ENCODE assay signal across 23 mouse cellular contexts in genomic region chr5:85707345-85707744, GRCm38 (mm10).
A peak's percentile ranks its signal among the peaks of the same experiment; 100 is the strongest.
DNase-seq lines count a peak whose midpoint lies in the region; ATAC-seq lines count a peak whose summit lies in the region.
"Had no signal": no experiment of that assay in that cellular context is flagged by ENCODE, and none has a peak within 500 bp of the region (broad histone marks: within the 10 kb centered on the region; RNA-seq: fewer than 3 reads in every experiment).

No protein-coding gene starts in this region.

- H3K9ac ChIP-seq in forebrain, embryonic 15.5 days (replicated peaks), result no peak overlapping the region
- H3K9ac ChIP-seq in midbrain, embryonic 11.5 days (ENCODE audit: low read length), result no peak overlapping the region
- no peak overlapping the region for H3K9ac ChIP-seq in midbrain, embryonic 14.5 days (replicated peaks; ENCODE audit: low read length)
- H3K9ac ChIP-seq in forebrain, embryonic 13.5 days, result no peak overlapping the region
- no peak overlapping the region for H3K9ac ChIP-seq in neural tube, embryonic 14.5 days (replicated peaks; ENCODE audit: low read depth, low read length)
- H3K9ac ChIP-seq: heart, embryonic 15.5 days; kidney, embryonic 15.5 days; limb, embryonic 12.5 days; liver, embryonic 12.5 days had no signal

- ATAC-seq in forebrain, embryonic 15.5 days (replicated peaks), result no peak; the same call in 1 of the 2 replicates
- ATAC-seq in midbrain, embryonic 11.5 days (ENCODE audit: low FRiP score), result 0 out of 2 replicates have a peak, but pooled peaks have one; percentile 20
- no peak for ATAC-seq in midbrain, embryonic 14.5 days (ENCODE audit: low FRiP score, low TSS enrichment)
- ATAC-seq in forebrain, embryonic 13.5 days, result peak; percentile 29; the same call in 1 of the 2 replicates
- ATAC-seq in neural tube, embryonic 14.5 days (ENCODE audit: low read depth), result peak; percentile 81
- no peak for ATAC-seq in activated CD4-positive, CD25-positive, alpha-beta regulatory T cell, adult 4 months
- ATAC-seq: CD4-positive, CD25-positive, alpha-beta regulatory T cell, adult 4 months; intestine, postnatal 0 days; liver, embryonic 12.5 days; Patski had no signal

- peak overlapping the region; percentile 44; the same call in 1 of the 2 replicates for H3K27ac ChIP-seq in forebrain, embryonic 10.5 days
- no peak overlapping the region for H3K27ac ChIP-seq in forebrain, embryonic 15.5 days (replicated peaks)
- no peak overlapping the region for H3K27ac ChIP-seq in midbrain, embryonic 11.5 days (ENCODE audit: low read depth, low read length)
- H3K27ac ChIP-seq in midbrain, embryonic 14.5 days (replicated peaks; ENCODE audit: low read depth, low read length), result no peak overlapping the region
- H3K27ac ChIP-seq in forebrain, embryonic 13.5 days, result no peak overlapping the region
- no peak overlapping the region for H3K27ac ChIP-seq in neural tube, embryonic 14.5 days (ENCODE audit: low read depth, low read length)
- H3K27ac ChIP-seq: heart, adult 2 months; heart, embryonic 15.5 days; kidney, embryonic 15.5 days; limb, embryonic 12.5 days; liver, embryonic 12.5 days had no signal

- no peak overlapping the region for H3K4me2 ChIP-seq in forebrain, embryonic 15.5 days (replicated peaks)
- no peak overlapping the region for H3K4me2 ChIP-seq in midbrain, embryonic 11.5 days
- H3K4me2 ChIP-seq in midbrain, embryonic 14.5 days (ENCODE audit: low read length), result no peak overlapping the region
- H3K4me2 ChIP-seq in forebrain, embryonic 13.5 days, result no peak overlapping the region
- H3K4me2 ChIP-seq in neural tube, embryonic 14.5 days (ENCODE audit: low read depth, low read length), result no peak overlapping the region
- H3K4me2 ChIP-seq: heart, embryonic 15.5 days; kidney, embryonic 15.5 days; limb, embryonic 12.5 days; liver, embryonic 12.5 days had no signal

- H3K36me3 ChIP-seq in forebrain, embryonic 10.5 days (replicated peaks), result no peaks in the 10 kb centered on the region
- H3K36me3 ChIP-seq in forebrain, embryonic 15.5 days, result no peaks in the 10 kb centered on the region
- H3K36me3 ChIP-seq in midbrain, embryonic 11.5 days (ENCODE audit: control insufficient read depth, insufficient read depth, low read length), result no peaks in the 10 kb centered on the region
- no peaks in the 10 kb centered on the region for H3K36me3 ChIP-seq in midbrain, embryonic 14.5 days (ENCODE audit: control insufficient read depth, insufficient read depth, low read length)
- H3K36me3 ChIP-seq in forebrain, embryonic 13.5 days (ENCODE audit: poor library complexity, severe bottlenecking), result no peaks in the 10 kb centered on the region
- no peaks in the 10 kb centered on the region for H3K36me3 ChIP-seq in neural tube, embryonic 14.5 days (ENCODE audit: control insufficient read depth, insufficient read depth, low read length)
- H3K36me3 ChIP-seq: heart, embryonic 15.5 days; kidney, embryonic 15.5 days; limb, embryonic 12.5 days; liver, embryonic 12.5 days had no signal

- H3K4me3 ChIP-seq in forebrain, embryonic 10.5 days, result no peak overlapping the region
- no peak overlapping the region for H3K4me3 ChIP-seq in forebrain, embryonic 15.5 days
- no peak overlapping the region for H3K4me3 ChIP-seq in midbrain, embryonic 11.5 days (ENCODE audit: low read depth, low read length)
- no peak overlapping the region for H3K4me3 ChIP-seq in midbrain, embryonic 14.5 days (replicated peaks; ENCODE audit: low read depth, low read length)
- no peak overlapping the region for H3K4me3 ChIP-seq in forebrain, embryonic 13.5 days
- H3K4me3 ChIP-seq in neural tube, embryonic 14.5 days (ENCODE audit: low read depth, low read length), result no peak overlapping the region
- H3K4me3 ChIP-seq: heart, adult 2 months; heart, embryonic 15.5 days; kidney, embryonic 15.5 days; limb, embryonic 12.5 days; liver, embryonic 12.5 days; megakaryocyte, embryonic 14.5 days; myocyte had no signal

- 74% methylated on average over 9 of the region's 9 CpGs for WGBS in forebrain, embryonic 10.5 days
- 40% methylated on average over 9 of the region's 9 CpGs for WGBS in forebrain, embryonic 15.5 days
- WGBS in midbrain, embryonic 11.5 days, result 91% methylated on average over 9 of the region's 9 CpGs
- 78% methylated on average over 9 of the region's 9 CpGs for WGBS in midbrain, embryonic 14.5 days
- WGBS in forebrain, embryonic 13.5 days, result 45% methylated on average over 9 of the region's 9 CpGs
- WGBS in neural tube, embryonic 14.5 days, result 55% methylated on average over 9 of the region's 9 CpGs

- no peak for DNase-seq in forebrain, embryonic 10.5 days (ENCODE audit: extremely low spot score, low spot score)
- no peak for DNase-seq in midbrain, embryonic 11.5 days (ENCODE audit: low spot score, missing footprints)
- no peak for DNase-seq in midbrain, embryonic 14.5 days
- DNase-seq: adrenal gland, postnatal 14 days; cerebellum, adult 18-20 months; cerebellum, postnatal 25 days; gastrocnemius, postnatal 14 days; heart, adult 2 months; lung, adult 2 months; thymus, postnatal 14 days had no signal

- H3K4me1 ChIP-seq in forebrain, embryonic 10.5 days, result peaks cover 19% of the 10 kb centered on the region
- 0 out of 2 replicates have a peak, but pooled peaks cover 8% of the 10 kb centered on the region for H3K4me1 ChIP-seq in forebrain, embryonic 15.5 days
- H3K4me1 ChIP-seq in midbrain, embryonic 11.5 days (ENCODE audit: control insufficient read depth, insufficient read depth, low read length), result peaks cover 4% of the 10 kb centered on the region
- H3K4me1 ChIP-seq in midbrain, embryonic 14.5 days (ENCODE audit: control insufficient read depth, insufficient read depth, low read length), result 0 out of 2 replicates have a peak, but pooled peaks cover 4% of the 10 kb centered on the region
- H3K4me1 ChIP-seq in forebrain, embryonic 13.5 days, result peaks cover 9% of the 10 kb centered on the region; the same call in 1 of the 2 replicates
- no peaks in the 10 kb centered on the region for H3K4me1 ChIP-seq in neural tube, embryonic 14.5 days (ENCODE audit: control insufficient read depth, insufficient read depth, low read length)
- H3K4me1 ChIP-seq: heart, embryonic 15.5 days; kidney, embryonic 15.5 days; liver, embryonic 12.5 days; megakaryocyte, embryonic 14.5 days had no signal

- H3K9me3 ChIP-seq in forebrain, embryonic 10.5 days, result no peaks in the 10 kb centered on the region
- no peaks in the 10 kb centered on the region for H3K9me3 ChIP-seq in forebrain, embryonic 15.5 days
- no peaks in the 10 kb centered on the region for H3K9me3 ChIP-seq in midbrain, embryonic 11.5 days (ENCODE audit: control insufficient read depth, low read length)
- H3K9me3 ChIP-seq in midbrain, embryonic 14.5 days (ENCODE audit: control insufficient read depth, low read length), result no peaks in the 10 kb centered on the region
- no peaks in the 10 kb centered on the region for H3K9me3 ChIP-seq in forebrain, embryonic 13.5 days (replicated peaks)
- H3K9me3 ChIP-seq in neural tube, embryonic 14.5 days (ENCODE audit: control insufficient read depth, low read length), result no peaks in the 10 kb centered on the region
- H3K9me3 ChIP-seq: heart, embryonic 15.5 days; kidney, embryonic 15.5 days; limb, embryonic 12.5 days; liver, embryonic 12.5 days had no signal

- no peaks in the 10 kb centered on the region for H3K27me3 ChIP-seq in forebrain, embryonic 10.5 days (ENCODE audit: poor library complexity, severe bottlenecking)
- H3K27me3 ChIP-seq in forebrain, embryonic 15.5 days, result no peaks in the 10 kb centered on the region
- no peaks in the 10 kb centered on the region for H3K27me3 ChIP-seq in midbrain, embryonic 11.5 days (ENCODE audit: control insufficient read depth, insufficient read depth, low read length)
- no peaks in the 10 kb centered on the region for H3K27me3 ChIP-seq in midbrain, embryonic 14.5 days (ENCODE audit: control insufficient read depth, insufficient read depth, low read length)
- H3K27me3 ChIP-seq in forebrain, embryonic 13.5 days, result no peaks in the 10 kb centered on the region
- H3K27me3 ChIP-seq in neural tube, embryonic 14.5 days (ENCODE audit: control insufficient read depth, insufficient read depth, low read length), result no peaks in the 10 kb centered on the region
- H3K27me3 ChIP-seq: heart, embryonic 15.5 days; kidney, embryonic 15.5 days; limb, embryonic 12.5 days; liver, embryonic 12.5 days; megakaryocyte, embryonic 14.5 days had no signal

Comparison
In these comparisons a context has a peak if more than half of its experiments do, and no peak if none do; other contexts are left out.
1. ATAC-seq: peak in midbrain, embryonic 11.5 days (single experiment), forebrain, embryonic 13.5 days (single experiment) and neural tube, embryonic 14.5 days (single experiment); none in forebrain, embryonic 15.5 days (single experiment), midbrain, embryonic 14.5 days (single experiment) and activated CD4-positive, CD25-positive, alpha-beta regulatory T cell, adult 4 months (single experiment).